Mouse (Mus musculus) layer of hippocampus, adult 8-10 months (tissue): Measurements from ENCODE around the gene Gart. TPM values are rescaled to one million over a fixed set of nuclear protein-coding genes. Genes with fewer than 3 reads are reported as not detected.

Source experiments
- total RNA-seq, 4 experiments: library from RNA; stranded (reverse); gene quantifications; 2 replicates each; pipeline ENCODE4 v1.2.4; 2022

Gene Gart
- total RNA-seq, 4 experiments from 2014 or later = 51.4 to 67.0 (median 56.2) TPM

Other genes starting within 250 kb of the Gart start
- gene Il10rb, start 240.8 kb downstream of the Gart start, total RNA-seq = 10 to 100 TPM in 3 of 4 experiments, 1 to 10 TPM in 1; 9.6 to 18.3 (median 14.3) TPM
- gene Ifnar1, start 161.7 kb downstream of the Gart start, total RNA-seq = 10 to 100 TPM; 44.9 to 54.0 (median 48.4) TPM
- gene Ifngr2, start 99.9 kb downstream of the Gart start, total RNA-seq = 10 to 100 TPM; 38.9 to 52.7 (median 46.3) TPM
- 100 to 1,000 TPM in 2 of 4 experiments, 10 to 100 TPM in 2; 78.8 to 108 (median 89.8) TPM for gene Tmem50b, start 49.2 kb downstream of the Gart start, total RNA-seq
- gene Dnajc28, start 27.9 kb downstream of the Gart start, total RNA-seq = 10 to 100 TPM in 1 of 4 experiments, 1 to 10 TPM in 3; 7.6 to 13.5 (median 8.8) TPM
- gene Son, start 554 bp upstream of the Gart start, total RNA-seq = 100 to 1,000 TPM; 240 to 273 (median 257) TPM
- gene Donson, start 41.8 kb upstream of the Gart start, total RNA-seq = 10 to 100 TPM; 20.7 to 25.7 (median 22.6) TPM
- 100 to 1,000 TPM; 106 to 131 (median 119) TPM for gene Cryzl1, start 82.0 kb upstream of the Gart start, total RNA-seq
- 100 to 1,000 TPM; 141 to 206 (median 179) TPM for gene Itsn1, start 82.3 kb upstream of the Gart start, total RNA-seq